Mouse (Mus musculus) bone marrow macrophage, adult 2 months (primary cell): ENCODE measurements at regions not wholly inside any gene's neighbourhood (a gene's known extent, or its start where the extent isn't known, plus 50 kb on each side); places are given as distances from the start of the nearest gene placed in this dataset.

Source experiments
- CTCF ChIP-seq: IDR thresholded peaks from 2 replicates; pipeline ENCODE4 v1.5.1; 2012; ENCODE audit warnings: low read depth, mild to moderate bottlenecking, low read length, moderate library complexity
- POLR2A ChIP-seq: IDR thresholded peaks from 2 replicates; pipeline ENCODE4 v1.6.1; 2012; ENCODE audit warnings: mild to moderate bottlenecking, low read depth, low read length, borderline replicate concordance

GRCm38 (mm10) chr11:25335667-25336066, 874.9 kb downstream of the 5730522E02Rik start:
- TF ChIP-seq POLR2A (no peak), CTCF (no peak)
